Mouse (Mus musculus) liver, adult 2 months (tissue): ENCODE results near the gene Myo18b.

Source experiments
- CTCF ChIP-seq: fragments of 200-500 bp; IDR thresholded peaks from 2 replicates; pipeline ENCODE4 v1.5.1; 2011; ENCODE audit warnings: low read depth, low read length, control low read depth
- POLR2A ChIP-seq: fragments of 200-500 bp; IDR thresholded peaks from 2 replicates; pipeline ENCODE4 v1.6.1; 2011; ENCODE audit warnings: low read length, control low read depth; ENCODE audit not compliant: insufficient read depth; ENCODE audit errors: extremely low read depth

- TF ChIP-seq CTCF (no peak), POLR2A (no peak)
Measured at GRCm38 (mm10) chr5:112672457-112672856, 223.7 kb downstream of the Myo18b start.
